Mouse (Mus musculus) heart, embryonic 13.5 days (tissue): ENCODE measurements around the gene Cubn. TPM values are rescaled to one million over a fixed set of nuclear protein-coding genes. Genes with fewer than 3 reads are reported as not detected.

Experiments used
- ATAC-seq: fragments of 200-750 bp; cut with Nextera tagmentation; 2 replicates; pipeline ENCODE4 v1.8.0; 2017; ENCODE audit warnings: moderate TSS enrichment; ENCODE audit not compliant: insufficient number of reproducible peaks, low FRiP score, low TSS enrichment; ENCODE audit errors: extremely low read depth
- H3K27ac ChIP-seq: fragments of 300-500 bp; sonication (generic); replicated peaks from 2 replicates; pipeline ENCODE4 v1.5.1; 2015; ENCODE audit warnings: moderate library complexity, mild to moderate bottlenecking, inconsistent platforms
- H3K27me3 ChIP-seq: fragments of 300-500 bp; sonication (generic); replicated peaks from 2 replicates; pipeline ENCODE4 v1.6.1; 2015; ENCODE audit warnings: mild to moderate bottlenecking, inconsistent platforms
- H3K36me3 ChIP-seq: fragments of 300-500 bp; sonication (generic); 2 replicates; pipeline ENCODE4 v1.6.1; 2015; ENCODE audit warnings: mild to moderate bottlenecking, inconsistent platforms
- H3K4me1 ChIP-seq: fragments of 300-500 bp; sonication (generic); 2 replicates; pipeline ENCODE4 v1.6.1; 2015; ENCODE audit warnings: inconsistent platforms
- H3K4me2 ChIP-seq: fragments of 300-500 bp; sonication (generic); 2 replicates; pipeline ENCODE4 v1.6.1; 2015; ENCODE audit warnings: inconsistent platforms, mild to moderate bottlenecking, moderate library complexity
- H3K4me3 ChIP-seq: fragments of 300-500 bp; sonication (generic); 2 replicates; pipeline ENCODE4 v1.5.1; 2015; ENCODE audit warnings: moderate library complexity, mild to moderate bottlenecking, inconsistent platforms
- H3K9ac ChIP-seq: fragments of 300-500 bp; sonication (generic); 2 replicates; pipeline ENCODE4 v1.6.1; 2015; ENCODE audit warnings: inconsistent platforms, mild to moderate bottlenecking, moderate library complexity
- H3K9me3 ChIP-seq: fragments of 300-500 bp; sonication (generic); 2 replicates; pipeline ENCODE4 v1.6.1; 2016; ENCODE audit warnings: inconsistent platforms
- WGBS: fragments of 180-500 bp; shearing (Covaris S2); methylation state at CpG from one replicate; pipeline ENCODE4 v1.1.7; 2015; ENCODE audit warnings: mixed read lengths; 5-methylcytosine and 5-hydroxymethylcytosine counted together
- polyA plus RNA-seq: library from polyadenylated mRNA; unstranded; fragments of >200 nt; fragmentation: Nextera tagmentation; extraction: Ambion mirVana; gene quantifications from 2 replicates; pipeline ENCODE4 v1.2.1, GENCODE M21; 2015

The Cubn gene
- polyA plus RNA-seq, 1 experiment from 2014 or later = 0.36 TPM

DNA sequence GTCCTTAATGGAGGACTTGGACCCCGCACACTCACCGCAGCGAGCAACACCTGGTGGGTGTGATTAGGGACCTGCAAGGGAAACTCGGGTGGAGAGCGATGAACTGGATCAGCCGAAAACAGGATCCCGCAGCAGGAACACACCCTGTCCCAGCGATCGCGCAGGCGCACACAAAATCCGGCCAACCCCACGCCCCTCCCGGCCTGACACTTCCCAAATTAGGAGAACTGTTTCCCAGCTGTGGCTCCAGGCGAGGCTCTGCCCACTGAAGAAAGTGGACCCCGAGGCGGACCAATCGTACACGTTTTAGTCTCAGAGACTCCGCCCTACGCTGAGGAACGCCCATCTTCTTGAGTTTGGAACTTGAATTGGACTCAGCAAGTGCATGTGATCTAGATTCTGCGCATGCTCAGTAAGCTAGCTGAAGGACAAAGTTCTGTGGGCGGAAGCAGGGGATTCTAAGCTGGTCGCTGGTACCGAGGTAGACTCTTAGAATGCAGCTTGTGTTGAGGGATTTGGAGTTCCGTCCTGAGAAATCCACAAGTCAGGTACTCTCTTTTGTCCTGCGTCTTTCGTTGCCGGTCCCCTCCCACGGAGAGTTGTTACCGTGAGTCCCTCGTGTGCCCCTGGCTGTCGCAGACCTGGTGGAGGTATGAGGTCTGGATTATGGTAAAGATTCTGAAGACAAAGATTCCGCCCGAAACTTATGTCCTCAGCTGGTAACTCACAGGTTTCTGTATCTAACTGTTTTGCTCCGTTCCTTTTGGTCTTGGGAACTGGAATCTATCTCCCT is 220.3 kb downstream of the Cubn start, which contains the start of gene Rsu1:
Gene Rsu1, minus strand, starts transcription at position 251 of the 793 bp plus-strand sequence.
- WGBS = under 1% methylated on average over 37 of the region's 37 CpGs
- H3K27ac ChIP-seq = peak within 1 kb of the TSS; percentile 81
- peak within 1 kb of the TSS; percentile 65 for H3K4me3 ChIP-seq
- no peaks in the 10 kb centered on the region for H3K27me3 ChIP-seq
- peak within 1 kb of the TSS; percentile 79 for H3K4me2 ChIP-seq
- peak; percentile 96 for ATAC-seq
- peaks cover 27% of the 10 kb centered on the region for H3K36me3 ChIP-seq
- peak within 1 kb of the TSS; percentile 86 for H3K9ac ChIP-seq
- H3K9me3 ChIP-seq = no peaks in the 10 kb centered on the region
- H3K4me1 ChIP-seq = peaks cover 46% of the 10 kb centered on the region

DNA sequence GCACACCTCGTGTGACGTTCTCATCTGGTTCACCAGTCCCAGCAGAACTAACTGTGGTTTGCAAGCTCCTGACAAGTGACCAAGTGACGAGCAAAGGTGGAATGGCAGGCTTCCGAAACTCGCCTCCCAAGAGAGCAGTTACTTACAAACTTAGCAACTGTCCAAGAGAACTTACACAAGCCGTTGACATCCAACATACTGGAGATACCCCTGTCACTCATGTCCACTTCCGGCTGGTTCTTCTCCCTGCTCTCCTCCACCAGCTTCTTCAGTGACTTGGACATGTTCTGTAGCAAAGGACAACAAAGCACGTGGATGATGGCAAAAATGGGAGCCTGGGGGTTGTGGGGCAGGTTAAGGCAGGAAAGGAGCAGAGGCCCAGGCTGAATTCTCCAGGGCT is 220.9 kb downstream of the Cubn start:
- no peaks in the 10 kb centered on the region for H3K9me3 ChIP-seq
- ATAC-seq = no peak
- 16% methylated on average over 8 of the region's 8 CpGs for WGBS
- H3K4me3 ChIP-seq = peak overlapping the region; percentile 65
- H3K4me1 ChIP-seq = peaks cover 46% of the 10 kb centered on the region
- peaks cover 27% of the 10 kb centered on the region for H3K36me3 ChIP-seq
- H3K27me3 ChIP-seq = no peaks in the 10 kb centered on the region
- peak overlapping the region; percentile 84 for H3K9ac ChIP-seq
- H3K4me2 ChIP-seq = peak overlapping the region; percentile 79
- peak overlapping the region; percentile 81 for H3K27ac ChIP-seq

DNA sequence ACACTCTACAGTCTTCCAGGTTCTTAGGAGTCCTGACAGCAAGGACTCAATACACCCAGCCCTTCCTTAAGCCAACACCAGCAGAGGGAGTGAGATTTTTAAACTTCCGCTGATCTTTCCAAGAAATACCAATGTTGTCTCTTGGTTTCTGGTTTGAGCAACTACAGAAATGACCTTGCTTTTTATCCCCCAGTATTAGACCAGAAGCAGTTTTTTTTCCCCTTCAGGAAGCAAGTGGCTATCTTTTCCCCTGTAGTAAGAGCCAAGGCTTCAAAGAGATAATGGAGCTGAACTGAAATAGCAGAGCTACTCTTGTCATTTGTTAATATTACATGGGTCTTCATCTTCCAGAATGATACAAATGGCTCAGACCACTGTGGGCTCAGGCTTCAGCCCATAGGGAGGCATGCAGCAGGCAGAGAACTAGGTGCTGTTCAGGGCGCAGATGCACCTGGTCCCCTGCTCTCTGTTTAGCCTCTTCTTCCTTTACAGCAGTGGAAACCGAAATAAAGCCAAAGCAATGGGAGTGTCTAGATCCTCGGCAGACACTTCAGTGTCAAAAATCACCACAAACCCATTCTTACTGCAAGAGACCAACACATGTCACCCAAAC is 222.8 kb downstream of the Cubn start:
- Histone ChIP-seq H3K4me3 (no peak overlapping the region), H3K27ac (peak overlapping the region; percentile 28; the same call in 1 of the 2 replicates), H3K4me2 (peak overlapping the region; percentile 1; the same call in 1 of the 2 replicates), H3K27me3 (no peaks in the 10 kb centered on the region), H3K9ac (no peak overlapping the region), H3K36me3 (peaks cover 31% of the 10 kb centered on the region), H3K9me3 (no peaks in the 10 kb centered on the region), H3K4me1 (peaks cover 46% of the 10 kb centered on the region)
- 87% methylated on average over 4 of the region's 4 CpGs for WGBS
- no peak for ATAC-seq

DNA sequence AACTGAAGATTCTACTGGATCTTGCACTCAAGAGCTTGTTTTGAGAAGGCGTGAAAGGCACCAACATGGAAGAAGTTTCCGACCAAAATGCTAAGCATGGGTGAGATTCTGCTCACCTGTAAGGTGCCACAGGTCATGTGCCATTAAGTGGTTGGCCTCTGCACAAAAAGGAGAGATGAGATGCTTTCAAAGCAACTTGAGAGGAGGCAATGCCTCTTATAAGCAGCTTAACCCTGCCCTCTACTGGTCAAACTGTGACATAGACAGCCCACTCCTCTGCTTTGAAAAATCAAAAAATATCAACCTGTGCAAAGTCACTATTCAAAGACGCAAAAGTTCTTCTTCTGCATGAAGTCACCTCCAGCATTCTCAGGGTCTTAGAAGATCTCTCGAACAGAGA is 226.7 kb downstream of the Cubn start:
- H3K9ac ChIP-seq = no peak overlapping the region
- no peak overlapping the region for H3K27ac ChIP-seq
- H3K36me3 ChIP-seq = peaks cover 53% of the 10 kb centered on the region
- peaks cover 33% of the 10 kb centered on the region for H3K4me1 ChIP-seq
- H3K27me3 ChIP-seq = no peaks in the 10 kb centered on the region
- no peak overlapping the region for H3K4me3 ChIP-seq
- WGBS = 41% methylated on average over 4 of the region's 4 CpGs
- H3K4me2 ChIP-seq = no peak overlapping the region
- ATAC-seq = no peak
- no peaks in the 10 kb centered on the region for H3K9me3 ChIP-seq

DNA sequence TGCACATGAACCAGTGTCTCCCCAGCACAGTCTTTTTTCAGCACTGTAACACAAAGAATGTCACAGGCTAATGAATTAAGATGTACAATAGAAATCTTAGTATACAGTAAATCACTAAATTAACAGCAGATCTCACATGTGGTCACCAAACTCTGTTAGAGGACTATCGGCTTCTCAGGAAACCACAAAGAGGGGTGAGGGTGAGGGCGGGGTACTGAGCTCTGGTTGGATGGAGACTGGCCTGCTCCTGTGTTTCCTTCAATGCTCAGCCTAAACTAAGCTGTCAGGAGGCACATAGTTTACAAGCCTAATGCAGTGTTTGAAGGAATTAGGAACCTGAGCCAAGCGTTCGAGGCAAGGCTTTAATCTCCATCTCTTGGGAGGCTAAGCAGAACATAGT is 228.5 kb downstream of the Cubn start:
- Histone ChIP-seq H3K27me3 (no peaks in the 10 kb centered on the region), H3K27ac (no peak overlapping the region), H3K9ac (no peak overlapping the region), H3K4me1 (peaks cover 17% of the 10 kb centered on the region), H3K36me3 (peaks cover 53% of the 10 kb centered on the region), H3K4me3 (no peak overlapping the region), H3K4me2 (no peak overlapping the region), H3K9me3 (no peaks in the 10 kb centered on the region)
- ATAC-seq = no peak
- 89% methylated on average over 4 of the region's 4 CpGs for WGBS

DNA sequence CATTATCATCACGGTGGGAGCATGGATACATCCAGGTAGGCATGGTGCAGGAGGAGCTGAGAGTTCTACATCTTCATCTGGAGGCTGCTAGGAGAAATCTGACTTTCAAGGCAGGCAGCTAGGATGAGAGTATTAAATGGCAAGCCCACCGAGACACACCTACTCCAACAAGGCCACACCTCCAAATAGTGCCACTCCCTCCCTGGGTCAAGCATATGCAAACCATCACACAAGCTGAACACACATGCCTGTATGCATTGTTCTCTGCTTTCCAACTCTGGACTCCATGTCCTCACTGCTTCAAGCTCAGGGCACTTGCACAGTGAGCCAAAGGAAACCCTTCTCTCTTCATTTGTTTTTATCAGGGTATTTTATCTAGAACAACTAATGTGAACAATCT is 233.0 kb downstream of the Cubn start:
- H3K4me1 ChIP-seq = no peaks in the 10 kb centered on the region
- H3K4me3 ChIP-seq = no peak overlapping the region
- no peaks in the 10 kb centered on the region for H3K27me3 ChIP-seq
- no peak overlapping the region for H3K4me2 ChIP-seq
- no peak overlapping the region for H3K9ac ChIP-seq
- WGBS = 72% methylated on average over 2 of the region's 2 CpGs
- H3K9me3 ChIP-seq = peaks cover 10% of the 10 kb centered on the region; the same call in 1 of the 2 replicates
- ATAC-seq = no peak
- no peak overlapping the region for H3K27ac ChIP-seq
- H3K36me3 ChIP-seq = peaks cover 76% of the 10 kb centered on the region

DNA sequence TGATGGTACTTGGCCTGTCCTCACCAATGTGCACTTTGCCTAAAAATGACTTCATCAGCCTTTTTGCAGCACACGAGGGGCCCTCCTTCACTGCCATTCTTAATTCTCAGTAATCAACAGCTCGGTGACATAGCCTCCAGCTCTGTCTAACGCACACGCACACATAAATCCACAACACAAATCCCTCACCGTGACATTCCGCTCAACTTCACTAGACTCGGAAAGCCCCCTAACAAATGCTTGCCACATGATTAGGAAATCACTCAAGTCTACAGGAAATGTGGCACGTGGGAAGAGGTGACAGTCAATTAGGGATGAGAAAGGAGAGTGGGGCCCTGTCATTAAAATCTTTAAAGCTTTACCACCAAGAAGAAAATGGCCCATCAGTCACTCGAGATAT is 250.9 kb downstream of the Cubn start:
- 66% methylated on average over 9 of the region's 9 CpGs for WGBS
- Histone ChIP-seq H3K4me3 (no peak overlapping the region), H3K4me2 (no peak overlapping the region), H3K36me3 (peaks cover 64% of the 10 kb centered on the region), H3K9me3 (no peaks in the 10 kb centered on the region), H3K9ac (no peak overlapping the region), H3K27ac (no peak overlapping the region), H3K27me3 (no peaks in the 10 kb centered on the region), H3K4me1 (peaks cover 12% of the 10 kb centered on the region)
- ATAC-seq = no peak

DNA sequence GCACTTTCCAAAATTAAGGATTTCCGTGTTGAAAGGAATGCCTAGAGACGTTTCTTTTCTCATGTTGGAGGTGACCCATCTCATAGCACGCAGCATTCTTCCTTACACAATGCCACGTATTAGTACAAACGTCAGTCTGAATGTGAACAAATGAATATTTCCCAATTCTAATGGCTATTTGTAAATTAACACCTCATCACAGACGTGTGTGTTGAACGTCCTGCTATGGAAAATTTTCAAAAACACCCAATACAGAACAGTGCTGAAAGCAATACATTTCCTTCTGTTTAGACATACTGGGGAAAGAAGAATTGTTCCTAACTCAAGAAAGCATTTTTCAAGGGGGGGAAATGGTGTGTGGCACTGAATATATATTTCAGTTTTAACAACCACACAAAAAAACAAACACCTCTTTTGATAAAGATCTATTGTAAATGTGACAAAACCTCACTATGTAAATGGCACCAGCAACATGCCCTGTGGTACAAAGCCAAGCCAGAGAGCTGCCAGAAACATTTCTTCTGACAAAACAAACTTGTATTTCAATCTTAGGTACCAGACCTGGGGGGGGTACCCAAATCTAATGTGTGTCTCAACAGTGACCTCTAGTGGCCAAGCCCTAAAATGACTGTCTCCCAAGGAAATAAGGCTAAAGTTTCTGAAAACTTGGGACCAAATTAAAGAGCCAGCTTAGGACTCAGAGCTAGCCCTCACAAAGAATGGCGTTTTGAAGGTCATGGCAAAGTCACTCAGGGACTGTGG is 254.3 kb downstream of the Cubn start:
- 73% methylated on average over 8 of the region's 8 CpGs for WGBS
- Histone ChIP-seq H3K27me3 (no peaks in the 10 kb centered on the region), H3K36me3 (peaks cover 41% of the 10 kb centered on the region), H3K4me1 (peaks cover 35% of the 10 kb centered on the region), H3K4me3 (no peak overlapping the region), H3K4me2 (no peak overlapping the region), H3K27ac (no peak overlapping the region), H3K9me3 (no peaks in the 10 kb centered on the region), H3K9ac (no peak overlapping the region)
- no peak for ATAC-seq

DNA sequence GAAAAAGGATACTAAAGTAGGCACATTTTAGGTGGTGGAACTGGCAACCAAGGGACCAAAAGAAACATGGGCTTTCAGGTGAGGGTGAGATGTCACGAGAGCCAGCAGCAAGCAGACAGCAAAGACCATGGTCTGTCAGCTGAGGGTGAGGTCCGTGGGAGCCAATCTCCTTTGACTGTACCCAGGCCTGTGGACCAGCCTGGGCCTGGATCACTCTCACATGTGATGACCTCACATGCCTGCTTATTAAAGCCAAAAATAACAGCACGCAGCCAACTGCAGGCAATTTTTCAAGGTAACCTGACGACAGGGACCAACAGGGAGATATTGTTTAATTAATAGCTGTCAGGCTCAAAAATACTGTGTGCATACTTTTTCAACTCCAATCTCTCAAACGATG is 255.9 kb downstream of the Cubn start:
- H3K4me2 ChIP-seq = peak overlapping the region; percentile 30; the same call in 1 of the 2 replicates
- peaks cover 27% of the 10 kb centered on the region for H3K36me3 ChIP-seq
- H3K9me3 ChIP-seq = no peaks in the 10 kb centered on the region
- no peaks in the 10 kb centered on the region for H3K27me3 ChIP-seq
- peak overlapping the region; percentile 49 for H3K27ac ChIP-seq
- no peak overlapping the region for H3K4me3 ChIP-seq
- ATAC-seq = peak; percentile 65; the same call in 1 of the 2 replicates
- no peak overlapping the region for H3K9ac ChIP-seq
- WGBS = 22% methylated on average over 5 of the region's 5 CpGs
- H3K4me1 ChIP-seq = peaks cover 35% of the 10 kb centered on the region

DNA sequence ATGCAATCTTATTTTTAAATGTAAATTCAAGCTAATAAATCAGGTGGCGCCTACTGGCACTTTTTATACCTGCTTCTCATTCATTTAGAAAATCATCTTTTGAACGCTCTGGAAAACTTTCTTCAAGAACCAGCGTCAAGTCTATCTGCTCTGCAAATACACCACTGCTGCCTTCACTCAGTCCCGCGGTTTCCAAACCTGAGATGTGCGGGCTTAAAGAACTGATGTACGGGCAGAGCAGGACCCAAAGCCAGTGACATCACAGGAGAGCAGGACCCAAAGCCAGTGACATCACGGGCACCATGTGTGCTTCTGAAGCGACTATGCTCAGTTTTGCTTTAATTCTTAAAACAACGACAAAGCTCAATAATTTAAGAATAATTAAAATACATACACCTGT is 256.8 kb downstream of the Cubn start:
- Histone ChIP-seq H3K4me1 (peaks cover 35% of the 10 kb centered on the region), H3K4me2 (no peak overlapping the region), H3K36me3 (peaks cover 25% of the 10 kb centered on the region), H3K9me3 (no peaks in the 10 kb centered on the region), H3K9ac (no peak overlapping the region), H3K27me3 (no peaks in the 10 kb centered on the region), H3K27ac (no peak overlapping the region), H3K4me3 (no peak overlapping the region)
- 87% methylated on average over 10 of the region's 10 CpGs for whole genome bisulfite sequencing
- no peak for ATAC-seq

DNA sequence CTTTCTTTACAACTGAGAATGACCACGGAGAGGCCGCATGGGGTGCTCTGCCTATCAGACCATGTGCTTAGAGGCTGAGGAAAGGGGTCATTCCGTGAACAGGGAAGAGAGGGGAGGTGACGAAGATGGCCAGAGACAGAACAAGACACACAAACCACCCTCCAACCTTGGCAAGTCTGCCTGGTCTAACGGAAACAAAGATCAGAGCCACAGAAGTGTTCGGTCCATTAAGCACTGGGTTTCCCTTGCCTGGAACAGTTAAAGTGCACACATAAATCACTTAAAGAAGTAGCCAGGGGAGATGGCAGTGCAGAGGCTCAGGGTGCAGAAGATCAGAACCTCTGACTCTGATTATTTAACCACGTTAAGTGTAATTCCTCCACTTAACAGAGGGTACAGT is 257.7 kb downstream of the Cubn start:
- 52% methylated on average over 7 of the region's 7 CpGs for WGBS

More for the DNA sequence above, 257.7 kb downstream of the Cubn start:
- Histone ChIP-seq H3K4me2 (peak overlapping the region; percentile 5; the same call in 1 of the 2 replicates), H3K36me3 (peaks cover 25% of the 10 kb centered on the region), H3K9me3 (no peaks in the 10 kb centered on the region), H3K4me1 (peaks cover 35% of the 10 kb centered on the region), H3K9ac (no peak overlapping the region), H3K4me3 (no peak overlapping the region), H3K27me3 (no peaks in the 10 kb centered on the region), H3K27ac (no peak overlapping the region)
- ATAC-seq = no peak
